Mouse (Mus musculus): Measurements from ENCODE around the gene Ddah1. TPM values are rescaled to one million over a fixed set of nuclear protein-coding genes. Genes with fewer than 3 reads are reported as not detected.
A peak's percentile ranks its signal among the peaks of the same experiment; 100 is the strongest.

Gene Ddah1
- polyA plus RNA-seq, 1 experiment from 2014 or later = 15.6 TPM

DNA sequence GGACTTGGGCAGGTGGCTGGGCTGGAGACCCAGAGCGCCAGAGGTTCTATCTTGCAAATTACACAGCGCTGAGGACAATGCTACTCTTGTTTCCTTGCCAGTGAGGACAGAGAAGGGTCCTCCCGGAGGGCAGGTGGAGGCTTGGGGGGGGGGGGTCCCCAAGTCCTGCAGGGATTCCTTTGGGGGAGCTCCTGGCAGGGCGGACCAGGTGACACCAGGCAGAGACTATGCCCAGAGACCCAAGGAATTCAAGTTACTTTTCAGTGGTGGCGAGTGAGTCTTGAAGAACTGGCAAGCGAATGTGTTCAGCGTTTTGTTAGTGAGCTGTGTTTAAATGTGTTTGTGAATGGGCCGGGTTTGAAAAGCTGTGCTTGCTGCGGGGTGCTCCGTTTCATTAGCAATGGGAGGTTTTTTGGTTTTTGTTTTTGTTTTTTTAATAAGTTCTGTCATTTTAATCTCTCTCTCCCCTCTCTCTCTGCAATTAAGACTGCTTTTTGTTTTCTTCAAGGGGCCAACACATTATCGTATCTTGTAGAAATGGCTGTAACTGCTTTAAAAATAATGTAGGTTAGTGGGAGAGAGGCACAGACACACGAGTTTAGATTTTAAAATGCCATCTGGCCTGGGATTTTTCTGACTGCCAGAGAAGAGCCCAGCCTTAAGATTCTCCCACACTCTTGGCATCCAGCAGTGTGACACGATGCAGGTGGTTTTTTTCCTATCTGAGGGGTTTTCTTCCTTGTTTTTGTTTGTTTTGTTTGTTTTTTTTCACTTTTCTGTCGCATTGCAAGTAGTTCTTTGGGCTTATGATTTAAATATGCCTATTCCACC, 1.1 kb downstream of the Ddah1 start:
- H3K36me3 ChIP-seq (ENCODE audit: control insufficient read depth, insufficient read depth, low read length) = no peaks in the 10 kb centered on the region
- ATAC-seq (ENCODE audit: insufficient number of reproducible peaks, low FRiP score, low TSS enrichment, low read depth) (peak; percentile 58; the same call in 1 of the 2 replicates), DNase-seq (ENCODE audit: low spot score) (peak; percentile 62)
- WGBS = 21% methylated on average over 14 of the region's 14 CpGs
- H3K9ac ChIP-seq (ENCODE audit: low read length) = no peak overlapping the region
- no peak overlapping the region for H3K27ac ChIP-seq (replicated peaks; ENCODE audit: low read depth, low read length)
- H3K4me1 ChIP-seq (ENCODE audit: control insufficient read depth, insufficient read depth, low read length) = peaks cover 3% of the 10 kb centered on the region; the same call in 1 of the 2 replicates
- H3K27me3 ChIP-seq (ENCODE audit: control insufficient read depth, insufficient read depth, low read length) = peaks cover 22% of the 10 kb centered on the region
- peak overlapping the region; percentile 98 for H3K4me2 ChIP-seq (ENCODE audit: low read depth, severe bottlenecking)
- no peaks in the 10 kb centered on the region for H3K9me3 ChIP-seq (ENCODE audit: control insufficient read depth, low read length)
- peak overlapping the region; percentile 52 for H3K4me3 ChIP-seq (ENCODE audit: low read depth, low read length)

DNA sequence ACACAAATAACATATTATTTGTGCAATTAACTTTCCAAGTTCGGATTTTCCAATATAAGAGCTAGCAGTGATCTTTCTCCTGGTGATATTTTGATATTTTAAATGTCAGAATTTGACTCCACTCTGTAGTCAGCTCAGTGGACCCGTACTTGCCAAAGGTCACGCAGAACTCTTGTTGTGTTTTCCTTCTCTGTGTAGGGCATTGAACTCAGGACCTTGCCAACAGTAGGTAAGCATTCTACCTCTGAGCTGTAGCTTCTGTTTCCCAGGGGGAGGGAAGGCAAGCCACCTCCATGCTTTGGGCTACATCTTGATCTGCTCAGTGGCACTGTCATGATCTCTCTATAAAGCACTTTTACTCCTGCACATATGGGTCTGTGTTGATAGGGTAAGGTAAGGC, 2.1 kb downstream of the Ddah1 start:
- Histone ChIP-seq H3K36me3 (ENCODE audit: control insufficient read depth, insufficient read depth, low read length) (no peaks in the 10 kb centered on the region), H3K9me3 (ENCODE audit: control insufficient read depth, low read length) (no peaks in the 10 kb centered on the region), H3K4me3 (ENCODE audit: low read depth, low read length) (no peak overlapping the region), H3K27me3 (ENCODE audit: control insufficient read depth, insufficient read depth, low read length) (peaks cover 22% of the 10 kb centered on the region), H3K4me1 (ENCODE audit: control insufficient read depth, insufficient read depth, low read length) (peaks cover 3% of the 10 kb centered on the region; the same call in 1 of the 2 replicates), H3K4me2 (ENCODE audit: low read depth, severe bottlenecking) (no peak overlapping the region), H3K27ac (replicated peaks; ENCODE audit: low read depth, low read length) (no peak overlapping the region), H3K9ac (ENCODE audit: low read length) (no peak overlapping the region)
- no peak for ATAC-seq (ENCODE audit: insufficient number of reproducible peaks, low FRiP score, low TSS enrichment, low read depth)
- no peak for DNase-seq (ENCODE audit: low spot score)
- 94% methylated on average over 3 of the region's 3 CpGs for WGBS

DNA sequence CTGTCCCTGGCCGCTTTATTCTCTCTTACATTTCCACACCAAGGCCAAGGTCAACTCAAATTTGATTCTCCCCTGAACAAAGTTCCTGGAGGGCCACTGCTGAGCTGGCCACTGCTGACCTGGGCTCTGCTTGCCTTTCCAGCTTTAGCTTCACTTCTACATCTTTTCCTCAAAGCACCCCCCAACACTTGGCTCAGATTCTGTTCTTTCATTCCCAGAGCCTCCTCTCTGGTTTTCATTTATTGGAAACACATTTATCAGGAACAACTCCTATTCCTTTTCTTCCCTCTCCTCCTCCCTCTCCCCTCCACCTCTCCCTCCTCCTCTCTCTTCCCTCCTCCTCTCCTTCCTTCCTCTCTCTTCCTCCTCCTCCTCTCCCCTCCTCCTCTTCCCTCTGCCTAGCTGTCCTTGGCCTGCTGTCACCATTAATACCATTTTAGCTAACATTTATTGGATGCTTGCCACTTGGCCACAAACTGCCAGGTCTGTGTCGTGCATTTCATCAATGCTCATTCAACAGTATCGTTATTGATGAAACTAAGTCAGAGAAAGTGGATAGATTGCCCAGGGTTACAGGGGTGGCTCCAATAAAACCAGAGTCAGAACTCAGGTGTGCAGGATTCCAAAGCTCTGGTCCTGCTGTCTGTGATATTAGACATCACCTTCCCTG, 3.2 kb downstream of the Ddah1 start:
- WGBS = 77% methylated on average over 3 of the region's 3 CpGs
- Histone ChIP-seq H3K36me3 (ENCODE audit: control insufficient read depth, insufficient read depth, low read length) (no peaks in the 10 kb centered on the region), H3K4me1 (ENCODE audit: control insufficient read depth, insufficient read depth, low read length) (peaks cover 3% of the 10 kb centered on the region; the same call in 1 of the 2 replicates), H3K4me3 (ENCODE audit: low read depth, low read length) (no peak overlapping the region), H3K9ac (ENCODE audit: low read length) (no peak overlapping the region), H3K27me3 (ENCODE audit: control insufficient read depth, insufficient read depth, low read length) (peaks cover 22% of the 10 kb centered on the region), H3K4me2 (ENCODE audit: low read depth, severe bottlenecking) (no peak overlapping the region), H3K27ac (replicated peaks; ENCODE audit: low read depth, low read length) (no peak overlapping the region), H3K9me3 (ENCODE audit: control insufficient read depth, low read length) (no peaks in the 10 kb centered on the region)
- ATAC-seq (ENCODE audit: insufficient number of reproducible peaks, low FRiP score, low TSS enrichment, low read depth) (no peak), DNase-seq (ENCODE audit: low spot score) (no peak)

DNA sequence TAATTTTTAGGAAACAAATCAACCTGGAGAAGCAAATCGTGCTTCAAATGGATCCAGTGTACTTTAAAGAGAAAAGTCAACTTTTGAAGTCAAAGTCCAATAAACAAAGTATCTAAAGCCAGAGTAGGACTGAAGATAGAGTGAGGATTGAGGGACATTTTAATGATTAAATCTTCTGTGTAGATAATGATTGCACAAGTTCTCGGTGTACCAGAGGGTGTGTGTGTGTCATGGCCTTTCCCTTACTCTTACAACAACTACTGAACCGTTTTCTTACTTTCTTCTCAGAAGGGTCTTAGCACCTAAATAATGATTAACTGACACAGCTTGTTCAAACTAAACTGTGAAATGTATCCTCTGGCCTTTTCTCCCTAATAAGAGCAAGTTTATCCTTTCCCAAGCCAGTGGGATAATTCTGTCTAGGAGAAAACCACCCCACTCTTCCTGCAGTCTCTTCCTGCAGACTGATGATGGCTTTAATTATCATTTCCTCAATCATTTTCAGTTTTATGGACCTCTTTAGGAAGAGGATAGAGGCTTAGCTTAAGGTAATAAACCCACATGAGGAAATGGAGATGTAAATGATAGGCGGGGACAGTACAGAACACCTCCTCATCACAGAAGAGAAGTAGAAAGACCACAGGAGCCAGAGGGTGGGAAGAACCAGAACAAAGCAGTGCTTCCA, 4.6 kb downstream of the Ddah1 start:
- Histone ChIP-seq H3K27me3 (ENCODE audit: control insufficient read depth, insufficient read depth, low read length) (peaks cover 13% of the 10 kb centered on the region), H3K4me1 (ENCODE audit: control insufficient read depth, insufficient read depth, low read length) (peaks cover 3% of the 10 kb centered on the region; the same call in 1 of the 2 replicates), H3K27ac (replicated peaks; ENCODE audit: low read depth, low read length) (no peak overlapping the region), H3K4me3 (ENCODE audit: low read depth, low read length) (no peak overlapping the region), H3K9me3 (ENCODE audit: control insufficient read depth, low read length) (no peaks in the 10 kb centered on the region), H3K36me3 (ENCODE audit: control insufficient read depth, insufficient read depth, low read length) (no peaks in the 10 kb centered on the region), H3K9ac (ENCODE audit: low read length) (no peak overlapping the region), H3K4me2 (ENCODE audit: low read depth, severe bottlenecking) (no peak overlapping the region)
- ATAC-seq (ENCODE audit: insufficient number of reproducible peaks, low FRiP score, low TSS enrichment, low read depth) = no peak
- 77% methylated on average over 4 of the region's 4 CpGs for WGBS
- no peak for DNase-seq (ENCODE audit: low spot score)

DNA sequence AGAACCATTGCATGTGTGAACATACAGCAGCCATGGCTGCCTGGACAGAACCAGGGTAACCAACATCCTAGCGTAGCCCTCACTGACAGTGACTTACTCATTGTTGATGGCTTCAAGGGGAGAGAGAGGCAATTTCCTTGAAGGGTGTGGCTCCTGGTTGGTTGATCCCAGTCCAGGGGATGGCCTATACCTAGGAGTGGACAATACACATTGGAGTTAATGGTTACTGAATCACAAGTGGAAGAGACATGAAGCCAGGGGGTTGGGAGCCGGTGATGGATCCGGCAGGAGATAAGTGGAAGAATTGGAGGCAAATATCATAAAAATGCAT, 5.1 kb downstream of the Ddah1 start:
- WGBS = 93% methylated on average over 3 of the region's 3 CpGs
- Histone ChIP-seq H3K4me2 (ENCODE audit: low read depth, severe bottlenecking) (no peak overlapping the region), H3K9ac (ENCODE audit: low read length) (no peak overlapping the region), H3K27me3 (ENCODE audit: control insufficient read depth, insufficient read depth, low read length) (peaks cover 11% of the 10 kb centered on the region), H3K4me1 (ENCODE audit: control insufficient read depth, insufficient read depth, low read length) (peaks cover 3% of the 10 kb centered on the region; the same call in 1 of the 2 replicates), H3K9me3 (ENCODE audit: control insufficient read depth, low read length) (no peaks in the 10 kb centered on the region), H3K36me3 (ENCODE audit: control insufficient read depth, insufficient read depth, low read length) (no peaks in the 10 kb centered on the region), H3K4me3 (ENCODE audit: low read depth, low read length) (no peak overlapping the region), H3K27ac (replicated peaks; ENCODE audit: low read depth, low read length) (no peak overlapping the region)
- no peak for DNase-seq (ENCODE audit: low spot score)
- ATAC-seq (ENCODE audit: insufficient number of reproducible peaks, low FRiP score, low TSS enrichment, low read depth) = no peak

DNA sequence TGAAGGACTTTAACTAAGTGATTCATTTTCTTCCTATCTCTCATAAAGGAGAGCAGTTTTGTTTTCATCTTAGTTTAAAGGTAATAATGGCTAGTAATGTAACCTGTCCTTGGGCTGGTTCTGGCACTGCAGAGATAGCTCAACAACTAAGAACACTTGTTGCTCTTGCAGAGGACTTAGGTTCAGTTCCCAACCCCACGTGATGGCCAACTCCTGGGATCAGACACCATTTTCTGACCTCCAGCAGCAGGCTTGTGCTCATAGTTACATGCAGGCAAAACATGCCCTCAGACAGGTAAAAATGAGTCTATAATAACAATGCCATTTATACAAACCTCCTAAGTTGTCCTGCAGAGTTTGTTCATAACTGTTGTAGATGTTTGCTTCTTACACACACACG, 5.9 kb downstream of the Ddah1 start:
- DNase-seq (ENCODE audit: low spot score) (no peak), ATAC-seq (ENCODE audit: insufficient number of reproducible peaks, low FRiP score, low TSS enrichment, low read depth) (no peak)
- peaks cover under 1% of the 10 kb centered on the region; the same call in 1 of the 2 replicates for H3K4me1 ChIP-seq (ENCODE audit: control insufficient read depth, insufficient read depth, low read length)
- H3K27me3 ChIP-seq (ENCODE audit: control insufficient read depth, insufficient read depth, low read length) = peaks cover 7% of the 10 kb centered on the region
- H3K9ac ChIP-seq (ENCODE audit: low read length) = no peak overlapping the region
- WGBS = 81% methylated on average over 2 of the region's 2 CpGs
- no peak overlapping the region for H3K4me3 ChIP-seq (ENCODE audit: low read depth, low read length)
- no peak overlapping the region for H3K4me2 ChIP-seq (ENCODE audit: low read depth, severe bottlenecking)
- H3K36me3 ChIP-seq (ENCODE audit: control insufficient read depth, insufficient read depth, low read length) = no peaks in the 10 kb centered on the region
- no peak overlapping the region for H3K27ac ChIP-seq (replicated peaks; ENCODE audit: low read depth, low read length)
- H3K9me3 ChIP-seq (ENCODE audit: control insufficient read depth, low read length) = no peaks in the 10 kb centered on the region

DNA sequence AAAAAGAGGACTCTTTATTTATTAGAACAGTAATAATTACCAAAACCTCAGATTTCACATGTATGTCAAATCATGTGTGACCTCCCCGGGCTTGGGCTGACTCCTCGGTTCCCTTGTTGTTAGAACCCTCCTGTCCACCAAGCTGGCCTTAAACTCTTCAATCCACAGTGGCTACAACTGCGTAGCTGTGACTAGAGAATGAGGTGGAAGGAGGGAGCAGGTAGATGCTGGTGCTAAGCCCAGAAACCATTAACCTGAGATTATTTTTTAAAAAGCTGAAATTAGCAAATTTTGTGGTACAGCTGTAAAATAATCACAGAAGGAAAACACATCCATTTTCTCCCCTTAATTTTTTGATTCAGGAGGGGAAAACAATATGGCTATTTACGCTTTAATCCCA, 10.0 kb downstream of the Ddah1 start:
- Histone ChIP-seq H3K36me3 (ENCODE audit: control insufficient read depth, insufficient read depth, low read length) (no peaks in the 10 kb centered on the region), H3K4me2 (ENCODE audit: low read depth, severe bottlenecking) (no peak overlapping the region), H3K4me3 (ENCODE audit: low read depth, low read length) (no peak overlapping the region), H3K9ac (ENCODE audit: low read length) (no peak overlapping the region), H3K27ac (replicated peaks; ENCODE audit: low read depth, low read length) (no peak overlapping the region), H3K4me1 (ENCODE audit: control insufficient read depth, insufficient read depth, low read length) (no peaks in the 10 kb centered on the region), H3K27me3 (ENCODE audit: control insufficient read depth, insufficient read depth, low read length) (no peaks in the 10 kb centered on the region), H3K9me3 (ENCODE audit: control insufficient read depth, low read length) (no peaks in the 10 kb centered on the region)
- DNase-seq (ENCODE audit: low spot score) = no peak
- 91% methylated on average over 4 of the region's 4 CpGs for WGBS
- no peak for ATAC-seq (ENCODE audit: insufficient number of reproducible peaks, low FRiP score, low TSS enrichment, low read depth)

DNA sequence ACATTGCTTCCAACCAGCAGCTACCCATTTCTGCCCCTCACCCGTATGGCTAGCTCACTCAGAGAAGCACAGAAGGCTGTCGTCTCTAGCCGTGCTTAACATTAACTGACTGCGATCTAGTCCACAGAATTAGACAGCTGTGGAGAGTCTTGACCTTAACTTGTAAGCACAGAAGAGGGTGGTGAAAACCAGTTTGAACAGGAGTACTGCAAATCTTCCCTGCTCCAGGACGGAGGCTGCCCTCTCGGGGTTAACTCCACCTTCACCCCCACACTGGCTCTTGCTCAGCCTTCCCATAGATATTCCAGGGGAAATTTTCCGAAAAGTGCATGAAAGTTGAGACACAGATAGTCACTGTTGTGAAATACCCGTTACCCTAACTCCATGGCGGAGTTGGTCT, 14.9 kb downstream of the Ddah1 start:
- Histone ChIP-seq H3K27ac (replicated peaks; ENCODE audit: low read depth, low read length) (no peak overlapping the region), H3K9ac (ENCODE audit: low read length) (no peak overlapping the region), H3K4me1 (ENCODE audit: control insufficient read depth, insufficient read depth, low read length) (no peaks in the 10 kb centered on the region), H3K27me3 (ENCODE audit: control insufficient read depth, insufficient read depth, low read length) (no peaks in the 10 kb centered on the region), H3K4me2 (ENCODE audit: low read depth, severe bottlenecking) (no peak overlapping the region), H3K9me3 (ENCODE audit: control insufficient read depth, low read length) (no peaks in the 10 kb centered on the region), H3K36me3 (ENCODE audit: control insufficient read depth, insufficient read depth, low read length) (no peaks in the 10 kb centered on the region), H3K4me3 (ENCODE audit: low read depth, low read length) (no peak overlapping the region)
- WGBS = 92% methylated on average over 9 of the region's 9 CpGs
- DNase-seq (ENCODE audit: low spot score) (no peak), ATAC-seq (ENCODE audit: insufficient number of reproducible peaks, low FRiP score, low TSS enrichment, low read depth) (no peak)

Data from limb, embryonic 11.5 days (tissue).